Mouse (Mus musculus) colon, adult 2 months (tissue): ENCODE results near the gene Gm21833. TPM values are rescaled to one million over a fixed set of nuclear protein-coding genes. Genes with fewer than 3 reads are reported as not detected.

ENCODE experiments used
- polyA plus RNA-seq: library from polyadenylated mRNA; depleted of rRNA; stranded (reverse); fragments of >200 nt; gene quantifications from 2 replicates; pipeline ENCODE4 v1.2.3, GENCODE M21; 2012; rRNA removed

Gm21833 gene
- polyA plus RNA-seq = not detected in 2 replicates

GRCm38 (mm10) chr16:82828082-82828481 is at the start of gene Gm21833:
Gm21833 (plus strand) TSS chr16:82828382.

